Mouse (Mus musculus) ES-E14 (cell line): Measurements from ENCODE around the gene Otud4. TPM values are rescaled to one million over a fixed set of nuclear protein-coding genes. Genes with fewer than 3 reads are reported as not detected.

Source experiments
- DNase-seq: peaks from one replicate; pipeline ENCODE4 v3.0.0-alpha.2; 2013; ENCODE audit warnings: low read depth, low spot score
- H3K27ac ChIP-seq: 2 replicates; pipeline ENCODE4 v1.5.1; 2012; ENCODE audit warnings: low read depth, mild to moderate bottlenecking, low read length, moderate library complexity, mixed read lengths; ENCODE audit not compliant: poor library complexity, insufficient read depth, severe bottlenecking
- H3K36me3 ChIP-seq: 2 replicates; pipeline ENCODE4 v1.6.1; 2012; ENCODE audit warnings: mild to moderate bottlenecking, low read length, moderate library complexity, mixed read lengths; ENCODE audit not compliant: control insufficient read depth, poor library complexity, insufficient read depth, severe bottlenecking
- H3K4me1 ChIP-seq, 2 experiments: fragments of 150-350 bp in 1 of 2; sonication (generic) in 1 of 2; 2 replicates each; pipeline ENCODE4 v1.6.1; 2012; ENCODE audit warnings: low read length in 2 of 2, mild to moderate bottlenecking in 1 of 2, mixed read lengths in 1 of 2; ENCODE audit not compliant: control insufficient read depth in 2 of 2, insufficient read depth in 2 of 2, poor library complexity in 1 of 2
- H3K4me3 ChIP-seq, 2 experiments: fragments of 150-350 bp in 1 of 2; sonication (generic) in 1 of 2; 2 replicates each; pipeline ENCODE4 v1.5.1; 2012; ENCODE audit warnings: low read length in 2 of 2, low read depth in 1 of 2, mild to moderate bottlenecking in 1 of 2, mixed read lengths in 1 of 2; ENCODE audit not compliant: insufficient read depth in 1 of 2, poor library complexity in 1 of 2, severe bottlenecking in 1 of 2
- H3K9ac ChIP-seq: 2 replicates; pipeline ENCODE4 v1.6.1; 2012; ENCODE audit warnings: low read depth, mild to moderate bottlenecking, low read length, mixed read lengths; ENCODE audit not compliant: poor library complexity, insufficient read depth, severe bottlenecking
- H3K9me3 ChIP-seq: fragments of 150-350 bp; sonication (generic); 2 replicates; pipeline ENCODE4 v1.6.1; 2012; ENCODE audit warnings: low read depth, mild to moderate bottlenecking, low read length; ENCODE audit not compliant: control insufficient read depth, insufficient read depth
- CHD2 ChIP-seq: IDR thresholded peaks from 2 replicates; pipeline ENCODE4 v1.6.1; 2014; ENCODE audit warnings: mild to moderate bottlenecking, low read depth, low read length, inconsistent platforms
- HCFC1 ChIP-seq: IDR thresholded peaks from 2 replicates; pipeline ENCODE4 v1.6.1; 2012; ENCODE audit warnings: low read length, inconsistent platforms, borderline replicate concordance; ENCODE audit not compliant: insufficient read depth
- MAFK ChIP-seq: IDR thresholded peaks from 2 replicates; pipeline ENCODE4 v1.6.1; 2014; ENCODE audit warnings: mild to moderate bottlenecking, low read depth, low read length, inconsistent platforms; ENCODE audit not compliant: insufficient read depth
- ZC3H11A ChIP-seq: IDR thresholded peaks from 2 replicates; pipeline ENCODE4 v1.6.1; 2012; ENCODE audit warnings: low read depth, mild to moderate bottlenecking, inconsistent platforms, low read length, borderline replicate concordance
- ZNF384 ChIP-seq: IDR thresholded peaks from 2 replicates; pipeline ENCODE4 v1.6.1; 2012; ENCODE audit warnings: low read depth, low read length, inconsistent platforms
- in situ Hi-C, 2 experiments: fragments of 600-800 bp; cut with MboI; formaldehyde crosslinking; loops; one replicate each; pipeline ENCODE4 v1.15.1; 2025; ENCODE audit warnings: low sequenced_read_pairs in 2 of 2, inconsistent platforms in 1 of 2; ENCODE audit not compliant: unreplicated experiment in 2 of 2
- total RNA-seq: library from RNA; depleted of rRNA; stranded (reverse); fragments of 300-350 nt; gene quantifications from 2 replicates; pipeline ENCODE4 v1.2.3, GENCODE M21; 2012

Gene Otud4
- total RNA-seq, 1 experiment: 74.2 TPM

- DNase-seq: no peak
- Histone ChIP-seq H3K27ac (no peak overlapping the region), H3K4me3 (no peak overlapping the region), H3K36me3 (no peaks in the 10 kb centered on the region), H3K9me3 (no peaks in the 10 kb centered on the region), H3K9ac (no peak overlapping the region), H3K4me1 (peaks cover 0 to 3% of the 10 kb centered on the region in 2 experiments; a peak in 1 of 4 replicates)
- TF ChIP-seq ZNF384 (no peak), ZC3H11A (no peak), CHD2 (no peak), MAFK (no peak), HCFC1 (no peak)
- in situ Hi-C loops: no loop called here
Observed at GRCm38 (mm10) chr8:79615741-79616350, 23.6 kb upstream of the Otud4 start.

DNA sequence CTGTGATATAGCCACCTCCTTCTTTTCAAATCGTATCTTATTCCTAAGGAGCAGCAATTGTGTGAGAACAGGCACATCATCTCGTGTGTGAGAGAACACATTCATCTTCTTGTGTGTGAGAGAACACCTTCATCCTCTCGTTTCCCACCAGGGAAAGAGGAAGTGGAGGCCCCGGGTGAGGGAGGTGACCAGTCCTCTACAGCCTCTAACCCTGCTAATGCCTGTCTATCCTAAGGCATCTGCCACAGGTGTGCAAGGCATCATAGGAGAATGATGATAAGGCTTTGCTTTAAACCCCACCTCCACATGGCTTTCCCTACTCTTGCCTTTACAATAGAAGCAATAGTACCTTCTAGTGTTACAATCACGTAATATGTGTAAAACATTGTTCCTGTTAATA lies 20.5 kb upstream of the Otud4 start:
- Histone ChIP-seq H3K36me3 (no peaks in the 10 kb centered on the region), H3K4me1 (peaks cover 3 to 8% of the 10 kb centered on the region in 2 experiments; a peak in 2 of 4 replicates), H3K9me3 (no peaks in the 10 kb centered on the region), H3K9ac (no peak overlapping the region), H3K27ac (no peak overlapping the region), H3K4me3 (no peak overlapping the region)
- no peak for DNase-seq
- TF ChIP-seq MAFK (no peak), HCFC1 (no peak), CHD2 (no peak), ZNF384 (no peak), ZC3H11A (no peak)
- in situ Hi-C loops: no loop called here

DNA sequence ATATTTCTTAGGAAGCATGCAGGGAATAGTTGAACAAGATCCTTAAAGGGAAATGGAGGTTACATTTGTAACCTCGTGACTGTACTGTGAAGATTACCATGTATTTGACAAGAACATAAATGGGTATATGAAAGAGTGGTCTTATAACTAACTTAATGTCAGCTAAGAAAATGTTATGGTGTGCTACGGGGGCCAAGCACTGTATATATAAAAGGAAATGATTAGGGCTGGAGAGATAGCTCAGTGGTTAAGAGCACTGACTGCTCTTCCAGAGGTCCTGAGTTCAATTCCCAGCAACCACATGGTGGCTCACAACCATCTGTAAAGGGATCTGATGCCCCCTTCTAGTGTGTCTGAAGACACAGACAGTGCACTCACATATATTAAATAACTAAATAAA lies 20.1 kb upstream of the Otud4 start:
- H3K4me1 ChIP-seq: peaks cover 3 to 8% of the 10 kb centered on the region in 2 experiments; a peak in 2 of 4 replicates
- H3K9ac ChIP-seq: no peak overlapping the region
- no peaks in the 10 kb centered on the region for H3K36me3 ChIP-seq
- TF ChIP-seq MAFK (no peak), ZC3H11A (no peak), HCFC1 (no peak), ZNF384 (no peak), CHD2 (no peak)
- H3K4me3 ChIP-seq: no peak overlapping the region
- no peaks in the 10 kb centered on the region for H3K9me3 ChIP-seq
- in situ Hi-C loops: no loop called here
- DNase-seq: no peak
- no peak overlapping the region for H3K27ac ChIP-seq

- H3K4me1 ChIP-seq: peaks cover 3 to 8% of the 10 kb centered on the region in 2 experiments; a peak in 2 of 4 replicates
- no peak overlapping the region for H3K9ac ChIP-seq
- H3K27ac ChIP-seq: no peak overlapping the region
- in situ Hi-C loops: no loop called here
- DNase-seq: no peak
- TF ChIP-seq MAFK: no peak
- no peak for TF ChIP-seq CHD2
- TF ChIP-seq ZC3H11A: no peak
- no peak for TF ChIP-seq ZNF384
- no peak for TF ChIP-seq HCFC1
- no peak overlapping the region for H3K4me3 ChIP-seq
- no peaks in the 10 kb centered on the region for H3K36me3 ChIP-seq
- H3K9me3 ChIP-seq: no peaks in the 10 kb centered on the region
Observed at GRCm38 (mm10) chr8:79620000-79620399, 19.4 kb upstream of the Otud4 start.
